Mouse (Mus musculus): Measurements from ENCODE around the gene Fli1.

DNA sequence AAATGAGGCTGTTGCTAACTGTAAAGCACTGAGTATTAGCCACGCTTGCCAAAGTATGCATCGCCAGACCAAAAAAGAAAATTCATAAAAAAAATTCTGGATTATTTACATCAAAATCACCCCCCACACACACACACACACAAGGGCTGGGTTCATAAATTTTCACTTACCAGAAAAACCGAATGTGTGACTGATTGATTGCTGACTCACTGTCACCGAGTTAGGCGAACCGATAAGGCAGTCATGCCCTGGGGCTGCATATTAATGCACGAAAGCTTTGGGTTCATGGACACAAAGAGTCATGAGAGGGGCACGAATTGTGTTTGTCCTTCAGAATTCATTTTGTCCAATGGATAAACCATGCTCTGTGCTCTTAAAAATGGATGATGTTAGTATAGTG is 17.2 kb upstream of the Fli1 start:
- TF ChIP-seq CTCF (IDR thresholded peaks at IDR 0.05; ENCODE audit: low read depth, low read length) (no peak), GATA1 (IDR thresholded peaks at IDR 0.05; ENCODE audit: borderline replicate concordance, low read length) (no peak)
